Mouse (Mus musculus) embryonic facial prominence, embryonic 15.5 days (tissue): ENCODE measurements around the gene Hilpda. TPM values are rescaled to one million over a fixed set of nuclear protein-coding genes. Genes with fewer than 3 reads are reported as not detected.

ENCODE experiments used
- ATAC-seq: fragments of 200-750 bp; cut with Nextera tagmentation; 2 replicates; pipeline ENCODE4 v1.8.0; 2017; ENCODE audit warnings: low read depth, moderate TSS enrichment; ENCODE audit not compliant: insufficient number of reproducible peaks, low FRiP score, low TSS enrichment
- H3K27ac ChIP-seq: fragments of 300-500 bp; sonication (generic); replicated peaks from 2 replicates; pipeline ENCODE4 v1.5.1; 2015; ENCODE audit warnings: mild to moderate bottlenecking, inconsistent platforms
- H3K27me3 ChIP-seq: fragments of 300-500 bp; sonication (generic); 2 replicates; pipeline ENCODE4 v1.6.1; 2015; ENCODE audit warnings: inconsistent platforms
- H3K36me3 ChIP-seq: fragments of 300-500 bp; sonication (generic); 2 replicates; pipeline ENCODE4 v1.6.1; 2015; ENCODE audit warnings: mild to moderate bottlenecking, inconsistent platforms
- H3K4me1 ChIP-seq: fragments of 300-500 bp; sonication (generic); 2 replicates; pipeline ENCODE4 v1.6.1; 2015; ENCODE audit warnings: inconsistent platforms
- H3K4me2 ChIP-seq: fragments of 300-500 bp; sonication (generic); replicated peaks from 2 replicates; pipeline ENCODE4 v1.6.1; 2015; ENCODE audit warnings: mild to moderate bottlenecking, inconsistent platforms
- H3K4me3 ChIP-seq: fragments of 300-500 bp; sonication (generic); replicated peaks from 2 replicates; pipeline ENCODE4 v1.5.1; 2015; ENCODE audit warnings: mild to moderate bottlenecking, inconsistent platforms
- H3K9ac ChIP-seq: fragments of 300-500 bp; sonication (generic); 2 replicates; pipeline ENCODE4 v1.6.1; 2015; ENCODE audit warnings: inconsistent platforms
- H3K9me3 ChIP-seq: fragments of 300-500 bp; sonication (generic); replicated peaks from 2 replicates; pipeline ENCODE4 v1.6.1; 2016; ENCODE audit warnings: inconsistent platforms
- WGBS: fragments of 180-500 bp; shearing (Covaris S2); methylation state at CpG from one replicate; pipeline ENCODE4 v1.1.7; 2015; 5-methylcytosine and 5-hydroxymethylcytosine counted together
- polyA plus RNA-seq: library from polyadenylated mRNA; unstranded; fragments of >200 nt; fragmentation: Nextera tagmentation; extraction: Ambion mirVana; gene quantifications from 2 replicates; pipeline ENCODE4 v1.2.1, GENCODE M21; 2015

The Hilpda gene
- polyA plus RNA-seq, 1 experiment from 2014 or later, result 40.7 TPM

DNA sequence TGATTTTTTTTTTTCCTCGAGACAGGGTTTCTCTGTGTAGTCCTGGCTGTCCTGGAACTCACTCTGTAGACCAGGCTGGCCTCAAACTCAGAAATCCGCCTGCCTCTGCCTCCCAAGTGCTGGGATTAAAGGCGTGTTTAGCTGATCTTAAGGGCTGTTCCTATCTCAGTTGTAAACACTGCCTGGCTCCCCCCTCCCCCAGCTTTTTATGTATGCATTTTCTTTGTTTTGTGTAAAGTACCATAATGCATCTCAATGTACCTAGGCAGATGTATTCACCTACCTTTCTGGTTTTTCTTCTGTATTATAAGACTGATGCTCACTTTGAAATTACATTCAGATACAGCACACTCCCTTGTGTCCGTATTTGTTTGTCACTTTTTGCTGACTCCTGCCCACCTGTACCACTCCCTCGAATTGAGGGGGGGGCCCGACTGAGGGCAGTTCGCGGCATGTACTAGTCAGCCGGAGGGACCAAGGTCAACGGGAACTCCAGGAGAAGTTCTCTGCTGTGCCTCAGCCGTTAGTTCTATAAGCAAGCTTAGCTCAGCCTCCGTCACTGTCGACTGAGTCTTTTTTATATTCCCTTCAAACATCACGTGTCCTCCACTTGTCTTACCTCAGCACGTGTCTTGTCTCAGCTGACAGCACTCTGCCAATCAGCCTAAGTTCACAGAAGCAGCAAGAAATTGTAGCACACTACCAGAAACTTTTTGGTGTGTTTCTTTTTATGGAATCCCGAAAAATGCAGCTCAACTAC, 36.7 kb downstream of the Hilpda start:
- no peaks in the 10 kb centered on the region for H3K9me3 ChIP-seq
- H3K4me3 ChIP-seq, result no peak overlapping the region
- H3K9ac ChIP-seq, result no peak overlapping the region
- H3K36me3 ChIP-seq, result no peaks in the 10 kb centered on the region
- H3K4me2 ChIP-seq, result no peak overlapping the region
- ATAC-seq, result no peak
- no peak overlapping the region for H3K27ac ChIP-seq
- WGBS, result 86% methylated on average over 16 of the region's 16 CpGs
- no peaks in the 10 kb centered on the region for H3K27me3 ChIP-seq
- no peaks in the 10 kb centered on the region for H3K4me1 ChIP-seq

DNA sequence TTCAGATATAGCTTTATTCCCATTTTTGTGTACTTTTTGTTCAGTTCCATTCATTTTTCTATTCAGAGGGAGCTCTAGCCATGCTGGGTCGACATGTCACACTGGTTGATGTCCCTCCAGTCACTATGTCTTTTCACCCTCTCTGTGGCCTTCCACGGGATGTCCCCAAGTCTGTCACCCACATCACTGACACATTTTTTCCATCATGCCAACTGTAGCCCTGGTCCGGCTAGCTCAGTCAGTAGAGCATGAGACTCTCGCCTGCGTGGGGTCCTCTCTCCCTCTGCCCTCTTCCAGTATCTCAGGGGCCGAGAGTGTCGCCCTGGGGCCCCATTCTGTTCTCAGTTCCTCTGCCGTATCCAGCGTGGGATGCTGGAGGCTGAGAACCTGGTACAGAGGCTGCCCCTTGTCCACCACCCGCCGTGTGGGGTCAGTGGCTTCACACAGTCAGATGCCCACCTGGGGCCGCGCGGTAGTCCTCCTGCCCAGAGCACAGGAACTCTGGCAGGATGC, 41.5 kb downstream of the Hilpda start:
- H3K27me3 ChIP-seq, result no peaks in the 10 kb centered on the region
- H3K4me2 ChIP-seq, result no peak overlapping the region
- H3K36me3 ChIP-seq, result no peaks in the 10 kb centered on the region
- no peaks in the 10 kb centered on the region for H3K9me3 ChIP-seq
- H3K4me1 ChIP-seq, result no peaks in the 10 kb centered on the region
- H3K4me3 ChIP-seq, result no peak overlapping the region
- no peak for ATAC-seq
- 61% methylated on average over 14 of the region's 14 CpGs for WGBS
- no peak overlapping the region for H3K27ac ChIP-seq
- H3K9ac ChIP-seq, result no peak overlapping the region

DNA sequence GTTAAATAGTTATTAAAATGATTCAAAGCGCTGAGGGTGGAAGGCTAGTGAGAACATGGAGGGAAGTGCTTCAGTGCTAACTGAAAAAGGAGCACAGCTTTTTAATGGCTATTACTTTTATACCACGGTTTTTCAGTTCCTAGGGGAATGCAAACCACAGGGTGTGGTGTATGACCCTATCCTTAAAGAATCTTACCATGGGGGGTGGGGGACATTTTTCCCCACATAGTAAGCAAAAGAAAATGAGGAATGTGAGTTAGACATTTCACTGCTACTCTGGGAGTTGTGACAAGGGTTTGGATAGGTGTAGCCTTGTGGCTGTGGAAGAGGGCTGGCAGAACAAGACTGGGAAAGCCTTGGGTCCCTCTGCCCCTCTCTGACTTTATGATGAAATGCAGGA, 45.0 kb downstream of the Hilpda start:
- Histone ChIP-seq H3K9me3 (no peaks in the 10 kb centered on the region), H3K9ac (no peak overlapping the region), H3K36me3 (no peaks in the 10 kb centered on the region), H3K27me3 (no peaks in the 10 kb centered on the region), H3K27ac (no peak overlapping the region), H3K4me1 (no peaks in the 10 kb centered on the region), H3K4me2 (no peak overlapping the region), H3K4me3 (no peak overlapping the region)
- ATAC-seq, result no peak
- 55% methylated on average over 2 of the region's 2 CpGs for WGBS

DNA sequence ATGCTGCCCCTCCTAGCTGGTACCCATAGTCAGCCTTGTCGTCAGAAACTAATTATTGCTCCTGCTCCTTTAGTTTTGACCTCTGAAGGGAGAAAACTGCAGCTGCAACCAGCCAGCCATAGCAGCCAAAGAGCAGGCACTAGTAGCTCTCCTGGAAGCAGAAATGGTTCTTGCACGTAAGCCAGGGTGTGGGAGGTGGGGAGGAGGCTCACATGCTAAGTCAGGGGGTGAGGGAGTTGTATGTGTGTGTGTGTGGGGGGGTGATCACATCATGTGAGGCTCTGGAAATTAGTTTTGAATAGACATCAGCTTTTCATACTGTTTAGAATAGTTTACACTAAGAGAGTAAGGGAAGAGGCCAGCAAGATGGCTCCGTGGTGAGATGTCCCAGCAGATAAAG, 45.7 kb downstream of the Hilpda start:
- no peak for ATAC-seq
- Histone ChIP-seq H3K36me3 (no peaks in the 10 kb centered on the region), H3K4me1 (no peaks in the 10 kb centered on the region), H3K27ac (no peak overlapping the region), H3K4me2 (no peak overlapping the region), H3K27me3 (no peaks in the 10 kb centered on the region), H3K4me3 (no peak overlapping the region), H3K9ac (no peak overlapping the region), H3K9me3 (no peaks in the 10 kb centered on the region)
- WGBS, result 55% methylated on average over 3 of the region's 3 CpGs

DNA sequence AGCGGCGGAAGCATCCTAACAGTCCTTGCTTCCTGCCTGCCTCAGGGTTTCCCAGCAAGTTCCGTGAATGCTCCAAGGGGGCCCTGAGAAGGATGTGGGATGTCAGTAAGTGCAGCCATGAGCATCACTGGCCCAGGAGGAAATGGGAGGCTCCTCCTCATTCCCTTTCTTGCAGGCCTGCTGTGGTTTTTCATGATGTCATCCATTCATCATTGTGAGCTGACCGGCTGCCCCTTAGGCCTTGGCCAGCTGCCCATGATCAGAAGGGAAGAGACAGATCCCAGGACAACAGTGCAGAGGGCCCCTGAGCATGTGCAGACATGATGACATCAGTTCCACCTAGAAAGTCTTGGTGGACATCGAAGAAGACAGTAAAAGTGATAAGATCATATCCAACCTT, 46.6 kb downstream of the Hilpda start, which contains the start of gene Fam71f1:
Gene Fam71f1 (plus strand): TSS at position 262 of the 400 bp plus-strand sequence.
- Histone ChIP-seq H3K9ac (no peak within 1 kb of the TSS), H3K27ac (no peak within 1 kb of the TSS; the same call in 1 of the 2 replicates), H3K27me3 (no peaks in the 10 kb centered on the region), H3K4me3 (no peak within 1 kb of the TSS), H3K9me3 (no peaks in the 10 kb centered on the region), H3K36me3 (no peaks in the 10 kb centered on the region), H3K4me1 (no peaks in the 10 kb centered on the region), H3K4me2 (no peak within 1 kb of the TSS)
- no peak for ATAC-seq
- WGBS, result 65% methylated on average over 5 of the region's 5 CpGs

DNA sequence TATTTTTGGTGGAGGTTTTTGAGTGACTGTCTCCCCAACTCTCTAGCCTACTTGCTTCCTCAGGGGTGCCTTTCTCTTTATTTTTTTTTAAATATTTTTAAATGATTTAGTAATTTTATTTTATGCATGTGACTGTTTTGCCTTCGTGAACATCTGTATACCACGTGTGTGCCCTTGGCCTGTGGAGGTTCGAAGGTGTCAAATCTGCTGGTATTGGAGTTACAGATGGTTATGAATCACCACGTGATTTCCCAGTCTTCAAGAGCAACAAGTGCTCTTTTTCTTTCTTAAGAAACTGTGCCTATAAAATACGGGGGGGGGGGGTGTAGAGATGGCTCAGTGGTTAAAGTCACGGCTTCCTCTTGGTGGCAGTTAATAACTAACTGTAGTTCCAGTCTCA, 49.3 kb downstream of the Hilpda start:
- Histone ChIP-seq H3K9ac (no peak overlapping the region), H3K27me3 (no peaks in the 10 kb centered on the region), H3K4me2 (no peak overlapping the region), H3K36me3 (no peaks in the 10 kb centered on the region), H3K9me3 (no peaks in the 10 kb centered on the region), H3K27ac (no peak overlapping the region), H3K4me1 (no peaks in the 10 kb centered on the region), H3K4me3 (no peak overlapping the region)
- ATAC-seq, result no peak
- WGBS, result 64% methylated on average over 6 of the region's 6 CpGs

DNA sequence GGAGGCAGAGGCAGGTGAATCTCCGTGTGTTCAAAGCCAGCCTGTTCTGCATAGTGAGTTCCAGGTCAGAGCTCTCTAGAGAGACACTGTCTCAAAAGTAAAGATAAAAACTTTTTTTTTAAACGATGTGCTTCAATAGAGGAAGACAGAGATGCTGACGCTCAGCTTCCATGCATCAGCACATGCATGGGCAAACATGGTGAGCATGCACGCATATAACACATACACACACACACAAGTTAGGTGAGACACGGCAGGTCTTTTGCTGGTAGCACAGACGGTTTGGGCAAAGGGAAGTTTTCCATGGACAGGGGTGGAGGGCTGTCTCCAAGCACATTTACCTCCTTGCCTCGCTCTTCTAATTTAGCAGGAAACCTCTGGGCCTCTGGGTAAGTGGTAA, 49.9 kb downstream of the Hilpda start:
- H3K9ac ChIP-seq, result no peak overlapping the region
- H3K36me3 ChIP-seq, result no peaks in the 10 kb centered on the region
- H3K27me3 ChIP-seq, result no peaks in the 10 kb centered on the region
- no peak overlapping the region for H3K4me2 ChIP-seq
- WGBS, result 90% methylated on average over 7 of the region's 7 CpGs
- no peak for ATAC-seq
- no peaks in the 10 kb centered on the region for H3K4me1 ChIP-seq
- H3K9me3 ChIP-seq, result no peaks in the 10 kb centered on the region
- no peak overlapping the region for H3K4me3 ChIP-seq
- no peak overlapping the region for H3K27ac ChIP-seq

DNA sequence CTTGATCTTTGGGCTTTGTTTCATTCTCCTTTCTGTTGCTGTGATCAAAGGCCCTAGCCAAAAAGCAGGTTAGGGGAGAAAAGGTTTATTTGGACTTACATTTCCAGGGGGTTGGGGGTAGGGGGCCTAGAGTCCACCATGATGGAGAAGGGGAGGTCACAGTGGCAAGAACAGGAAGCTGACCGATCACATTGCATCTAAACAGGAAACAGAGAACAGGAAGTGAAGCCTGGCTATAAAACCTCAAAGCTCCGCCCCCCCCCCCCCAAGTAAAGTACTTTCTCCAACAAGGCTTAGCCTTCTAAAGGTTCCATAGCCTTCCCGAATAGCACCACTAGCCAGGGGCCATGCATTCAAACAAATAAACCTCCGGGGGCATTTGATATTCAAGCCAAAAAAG, 50.4 kb downstream of the Hilpda start:
- H3K4me1 ChIP-seq, result no peaks in the 10 kb centered on the region
- no peak overlapping the region for H3K9ac ChIP-seq
- no peaks in the 10 kb centered on the region for H3K9me3 ChIP-seq
- H3K4me3 ChIP-seq, result no peak overlapping the region
- H3K27me3 ChIP-seq, result no peaks in the 10 kb centered on the region
- H3K27ac ChIP-seq, result no peak overlapping the region
- no peak overlapping the region for H3K4me2 ChIP-seq
- ATAC-seq, result no peak
- H3K36me3 ChIP-seq, result no peaks in the 10 kb centered on the region
- 80% methylated on average over 4 of the region's 4 CpGs for WGBS

Other genes with a start within 250 kb of the Hilpda start
- gene Lep, start 212.3 kb upstream of the Hilpda start, polyA plus RNA-seq, result not detected in 2 replicates
- 33.1 and 35.8 TPM in 2 replicates for gene Rbm28, start 107.5 kb upstream of the Hilpda start, polyA plus RNA-seq
- 0.59 and 0.79 TPM in 2 replicates for gene Prrt4, start 92.9 kb upstream of the Hilpda start, polyA plus RNA-seq
- gene Impdh1, start 56.1 kb upstream of the Hilpda start, polyA plus RNA-seq, result 51.0 and 60.5 TPM in 2 replicates
- gene Fam71f2, start 7.1 kb downstream of the Hilpda start, polyA plus RNA-seq, result 0.43 and 0.70 TPM in 2 replicates
- 0.28 TPM in 1 of 2 replicates, not detected in the other for gene Fam71f1, start 46.7 kb downstream of the Hilpda start, polyA plus RNA-seq
- gene Calu, start 75.6 kb downstream of the Hilpda start, polyA plus RNA-seq, result 457 and 464 TPM in 2 replicates
- gene Opn1sw, start 116.0 kb downstream of the Hilpda start, polyA plus RNA-seq, result 0.85 and 1.2 TPM in 2 replicates
- 23.6 and 24.0 TPM in 2 replicates for gene Ccdc136, start 123.8 kb downstream of the Hilpda start, polyA plus RNA-seq
- gene Flnc, start 160.8 kb downstream of the Hilpda start, polyA plus RNA-seq, result 24.0 and 28.7 TPM in 2 replicates
- gene Atp6v1f, start 195.2 kb downstream of the Hilpda start, polyA plus RNA-seq, result 243 and 252 TPM in 2 replicates
- not detected in 2 replicates for gene Atp6v1fnb, start 198.9 kb downstream of the Hilpda start, polyA plus RNA-seq
- 26.2 and 28.3 TPM in 2 replicates for gene Kcp, start 235.5 kb downstream of the Hilpda start, polyA plus RNA-seq